Mouse (Mus musculus): ENCODE results near the gene Chrm5. TPM values are rescaled to one million over a fixed set of nuclear protein-coding genes. Genes with fewer than 3 reads are reported as not detected.

The Chrm5 gene
- 0.12 TPM in 1 of 2 replicates, not detected in the other for polyA plus RNA-seq (2014; fragmentation: Nextera tagmentation; extraction: Ambion mirVana)

GRCm38 (mm10) chr2:112480669-112481068 is at the start of gene Chrm5:
Gene Chrm5, minus strand, starts transcription at chr2:112480769.
- Histone ChIP-seq H3K9me3 (ENCODE audit: control insufficient read depth, low read length) (no peaks in the 10 kb centered on the region), H3K27ac (replicated peaks; ENCODE audit: low read depth, low read length) (no peak within 1 kb of the TSS), H3K4me3 (ENCODE audit: low read depth, low read length) (no peak within 1 kb of the TSS), H3K4me1 (ENCODE audit: control insufficient read depth, insufficient read depth, low read length) (no peaks in the 10 kb centered on the region), H3K9ac (ENCODE audit: low read length) (no peak within 1 kb of the TSS), H3K4me2 (ENCODE audit: low read depth, severe bottlenecking) (no peak within 1 kb of the TSS), H3K36me3 (ENCODE audit: control insufficient read depth, insufficient read depth, low read length) (no peaks in the 10 kb centered on the region), H3K27me3 (ENCODE audit: control insufficient read depth, insufficient read depth, low read length) (no peaks in the 10 kb centered on the region)
- no peak for ATAC-seq (ENCODE audit: insufficient number of reproducible peaks, low FRiP score, low TSS enrichment, low read depth)
- 92% methylated on average over 5 of the region's 5 CpGs for WGBS
- DNase-seq (ENCODE audit: low spot score): no peak

DNA sequence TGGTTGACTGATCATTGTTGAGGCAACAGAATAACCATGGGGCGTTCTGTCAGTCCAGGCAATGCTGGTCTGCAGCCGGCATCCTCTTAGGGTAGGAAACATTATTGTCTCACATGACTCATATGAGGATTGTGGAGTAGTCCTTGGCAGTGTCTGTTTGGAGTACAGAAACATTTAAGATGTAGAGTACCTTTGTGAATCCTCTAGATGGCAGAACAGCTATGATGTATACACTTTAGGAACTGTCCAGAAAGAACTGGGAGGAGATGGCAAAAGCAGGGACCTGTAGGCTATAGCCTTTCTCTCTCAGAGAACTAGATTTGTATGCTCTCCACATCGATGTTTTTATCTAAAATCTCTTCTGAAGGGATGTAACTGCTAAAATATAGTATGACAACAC is 46.4 kb upstream of the Chrm5 start:
- WGBS: 94% methylated on average over 3 of the region's 3 CpGs
- no peak overlapping the region for H3K4me2 ChIP-seq (ENCODE audit: low read depth, severe bottlenecking)
- no peak for ATAC-seq (ENCODE audit: insufficient number of reproducible peaks, low FRiP score, low TSS enrichment, low read depth)
- H3K27ac ChIP-seq (replicated peaks; ENCODE audit: low read depth, low read length): no peak overlapping the region
- H3K9ac ChIP-seq (ENCODE audit: low read length): no peak overlapping the region
- H3K9me3 ChIP-seq (ENCODE audit: control insufficient read depth, low read length): no peaks in the 10 kb centered on the region
- no peak overlapping the region for H3K4me3 ChIP-seq (ENCODE audit: low read depth, low read length)
- DNase-seq (ENCODE audit: low spot score): no peak
- H3K4me1 ChIP-seq (ENCODE audit: control insufficient read depth, insufficient read depth, low read length): no peaks in the 10 kb centered on the region
- H3K27me3 ChIP-seq (ENCODE audit: control insufficient read depth, insufficient read depth, low read length): no peaks in the 10 kb centered on the region
- H3K36me3 ChIP-seq (ENCODE audit: control insufficient read depth, insufficient read depth, low read length): no peaks in the 10 kb centered on the region

DNA sequence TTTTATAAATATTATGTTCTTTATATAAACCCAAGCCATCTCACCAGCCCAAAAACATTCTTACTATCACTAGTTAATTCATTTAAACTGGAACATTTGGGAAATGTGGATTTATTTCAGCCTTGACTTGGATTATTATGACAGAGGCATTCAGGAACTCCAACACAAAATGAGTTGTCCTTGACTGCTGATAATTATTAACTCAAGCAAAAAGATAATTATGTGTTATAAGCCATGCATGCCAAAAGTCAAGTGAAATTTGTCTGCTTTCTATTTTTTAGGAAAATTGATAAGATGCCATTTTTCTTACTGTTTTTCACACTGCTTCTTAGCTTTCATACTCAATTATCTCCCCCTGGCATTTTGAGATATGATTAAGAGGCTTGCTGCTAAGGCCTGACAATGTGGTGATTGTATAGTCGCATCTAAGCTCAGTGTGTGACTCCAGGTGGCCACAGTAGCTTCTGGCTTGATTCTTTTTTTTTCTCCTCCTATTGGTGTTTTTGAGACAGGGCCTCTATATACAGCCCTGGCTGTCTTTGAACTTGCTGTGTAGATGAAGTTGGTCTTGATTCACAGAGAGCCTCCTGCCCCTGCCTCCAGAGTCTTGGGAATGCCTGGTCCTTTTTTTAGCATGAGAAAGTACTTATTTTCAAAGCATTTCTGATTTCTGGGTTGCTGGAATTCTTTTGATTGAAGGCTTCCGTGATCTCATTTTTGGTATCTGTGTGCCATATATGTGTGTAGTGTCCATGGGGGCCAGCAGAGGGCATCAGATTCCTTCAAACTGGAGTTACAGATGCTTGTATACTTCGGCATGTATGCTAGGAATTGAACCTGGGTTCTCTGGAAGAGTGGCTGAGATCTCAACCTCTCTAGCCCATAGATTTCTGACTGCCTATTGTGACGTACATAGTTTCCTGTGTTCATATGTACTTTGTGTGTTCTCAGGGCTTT is 40.2 kb upstream of the Chrm5 start:
- no peak overlapping the region for H3K27ac ChIP-seq (replicated peaks; ENCODE audit: low read depth, low read length)
- DNase-seq (ENCODE audit: low spot score) (no peak), ATAC-seq (ENCODE audit: insufficient number of reproducible peaks, low FRiP score, low TSS enrichment, low read depth) (no peak)
- H3K4me2 ChIP-seq (ENCODE audit: low read depth, severe bottlenecking): no peak overlapping the region
- no peaks in the 10 kb centered on the region for H3K9me3 ChIP-seq (ENCODE audit: control insufficient read depth, low read length)
- 89% methylated on average over 4 of the region's 4 CpGs for WGBS
- no peaks in the 10 kb centered on the region for H3K36me3 ChIP-seq (ENCODE audit: control insufficient read depth, insufficient read depth, low read length)
- no peak overlapping the region for H3K9ac ChIP-seq (ENCODE audit: low read length)
- no peaks in the 10 kb centered on the region for H3K27me3 ChIP-seq (ENCODE audit: control insufficient read depth, insufficient read depth, low read length)
- no peak overlapping the region for H3K4me3 ChIP-seq (ENCODE audit: low read depth, low read length)
- no peaks in the 10 kb centered on the region for H3K4me1 ChIP-seq (ENCODE audit: control insufficient read depth, insufficient read depth, low read length)

GRCm38 (mm10) chr2:112518541-112518940 is 38.0 kb upstream of the Chrm5 start:
- Histone ChIP-seq H3K36me3 (ENCODE audit: control insufficient read depth, insufficient read depth, low read length) (no peaks in the 10 kb centered on the region), H3K4me3 (ENCODE audit: low read depth, low read length) (no peak overlapping the region)
- no peak for ATAC-seq (ENCODE audit: insufficient number of reproducible peaks, low FRiP score, low TSS enrichment, low read depth)

GRCm38 (mm10) chr2:112517218-112517617 is 36.6 kb upstream of the Chrm5 start:
- Histone ChIP-seq H3K36me3 (ENCODE audit: control insufficient read depth, insufficient read depth, low read length) (no peaks in the 10 kb centered on the region), H3K27me3 (ENCODE audit: control insufficient read depth, insufficient read depth, low read length) (no peaks in the 10 kb centered on the region), H3K4me2 (ENCODE audit: low read depth, severe bottlenecking) (no peak overlapping the region), H3K9ac (ENCODE audit: low read length) (no peak overlapping the region), H3K4me3 (ENCODE audit: low read depth, low read length) (no peak overlapping the region), H3K4me1 (ENCODE audit: control insufficient read depth, insufficient read depth, low read length) (no peaks in the 10 kb centered on the region), H3K9me3 (ENCODE audit: control insufficient read depth, low read length) (no peaks in the 10 kb centered on the region), H3K27ac (replicated peaks; ENCODE audit: low read depth, low read length) (no peak overlapping the region)
- ATAC-seq (ENCODE audit: insufficient number of reproducible peaks, low FRiP score, low TSS enrichment, low read depth): no peak
- DNase-seq (ENCODE audit: low spot score): no peak
- 87% methylated on average over 3 of the region's 3 CpGs for WGBS

More at GRCm38 (mm10) chr2:112518541-112518940, 38.0 kb upstream of the Chrm5 start:
- Histone ChIP-seq H3K9me3 (ENCODE audit: control insufficient read depth, low read length) (no peaks in the 10 kb centered on the region), H3K27ac (replicated peaks; ENCODE audit: low read depth, low read length) (no peak overlapping the region), H3K4me2 (ENCODE audit: low read depth, severe bottlenecking) (no peak overlapping the region), H3K9ac (ENCODE audit: low read length) (no peak overlapping the region), H3K4me1 (ENCODE audit: control insufficient read depth, insufficient read depth, low read length) (no peaks in the 10 kb centered on the region), H3K27me3 (ENCODE audit: control insufficient read depth, insufficient read depth, low read length) (no peaks in the 10 kb centered on the region)
- DNase-seq (ENCODE audit: low spot score): no peak

- Histone ChIP-seq H3K9ac (ENCODE audit: low read length) (no peak overlapping the region), H3K27me3 (ENCODE audit: control insufficient read depth, insufficient read depth, low read length) (no peaks in the 10 kb centered on the region), H3K36me3 (ENCODE audit: control insufficient read depth, insufficient read depth, low read length) (no peaks in the 10 kb centered on the region), H3K9me3 (ENCODE audit: control insufficient read depth, low read length) (no peaks in the 10 kb centered on the region), H3K27ac (replicated peaks; ENCODE audit: low read depth, low read length) (no peak overlapping the region), H3K4me1 (ENCODE audit: control insufficient read depth, insufficient read depth, low read length) (no peaks in the 10 kb centered on the region), H3K4me3 (ENCODE audit: low read depth, low read length) (no peak overlapping the region), H3K4me2 (ENCODE audit: low read depth, severe bottlenecking) (no peak overlapping the region)
- ATAC-seq (ENCODE audit: insufficient number of reproducible peaks, low FRiP score, low TSS enrichment, low read depth): no peak
- DNase-seq (ENCODE audit: low spot score): no peak
- WGBS: 88% methylated on average over 3 of the region's 3 CpGs
These were observed 36.2 kb upstream of the Chrm5 start for GRCm38 (mm10) chr2:112516728-112517127.

- Histone ChIP-seq H3K27me3 (ENCODE audit: control insufficient read depth, insufficient read depth, low read length) (no peaks in the 10 kb centered on the region), H3K4me3 (ENCODE audit: low read depth, low read length) (no peak overlapping the region), H3K9me3 (ENCODE audit: control insufficient read depth, low read length) (no peaks in the 10 kb centered on the region), H3K4me2 (ENCODE audit: low read depth, severe bottlenecking) (no peak overlapping the region), H3K9ac (ENCODE audit: low read length) (no peak overlapping the region), H3K27ac (replicated peaks; ENCODE audit: low read depth, low read length) (no peak overlapping the region), H3K4me1 (ENCODE audit: control insufficient read depth, insufficient read depth, low read length) (no peaks in the 10 kb centered on the region), H3K36me3 (ENCODE audit: control insufficient read depth, insufficient read depth, low read length) (no peaks in the 10 kb centered on the region)
- no peak for DNase-seq (ENCODE audit: low spot score)
- WGBS: 85% methylated on average over 1 of the region's 1 CpGs
- ATAC-seq (ENCODE audit: insufficient number of reproducible peaks, low FRiP score, low TSS enrichment, low read depth): no peak
These were observed 32.5 kb upstream of the Chrm5 start for GRCm38 (mm10) chr2:112513036-112513435.

- H3K36me3 ChIP-seq (ENCODE audit: control insufficient read depth, insufficient read depth, low read length): no peaks in the 10 kb centered on the region
- no peak overlapping the region for H3K9ac ChIP-seq (ENCODE audit: low read length)
- no peak overlapping the region for H3K27ac ChIP-seq (replicated peaks; ENCODE audit: low read depth, low read length)
- no peak overlapping the region for H3K4me2 ChIP-seq (ENCODE audit: low read depth, severe bottlenecking)
- H3K4me3 ChIP-seq (ENCODE audit: low read depth, low read length): no peak overlapping the region
- DNase-seq (ENCODE audit: low spot score): no peak
- ATAC-seq (ENCODE audit: insufficient number of reproducible peaks, low FRiP score, low TSS enrichment, low read depth): no peak
- WGBS: 78% methylated on average over 4 of the region's 4 CpGs
- H3K4me1 ChIP-seq (ENCODE audit: control insufficient read depth, insufficient read depth, low read length): no peaks in the 10 kb centered on the region
- H3K27me3 ChIP-seq (ENCODE audit: control insufficient read depth, insufficient read depth, low read length): no peaks in the 10 kb centered on the region
- no peaks in the 10 kb centered on the region for H3K9me3 ChIP-seq (ENCODE audit: control insufficient read depth, low read length)
These were observed 29.6 kb upstream of the Chrm5 start for GRCm38 (mm10) chr2:112510140-112510539.

Data from limb, embryonic 11.5 days (tissue).